Mouse (Mus musculus) kidney, adult 2 months (tissue): ENCODE measurements around the gene Cc2d2b.

Experiments
- CTCF ChIP-seq: fragments of 200-500 bp; conservative IDR thresholded peaks from 2 replicates; pipeline ENCODE4 v1.5.1; 2011; ENCODE audit warnings: low read depth, mild to moderate bottlenecking, control low read depth, low read length, moderate library complexity, mixed read lengths; ENCODE audit not compliant: insufficient read depth, insufficient read length
- POLR2A ChIP-seq: fragments of 200-500 bp; IDR thresholded peaks from one replicate; pipeline ENCODE4 v1.6.1; 2011; ENCODE audit warnings: low read depth, low read length, control low read depth

- TF ChIP-seq CTCF (no peak), POLR2A (no peak)
Measured at GRCm38 (mm10) chr19:40788715-40789084, 40.1 kb downstream of the Cc2d2b start.
